Mouse (Mus musculus) myocyte (in vitro differentiated cells): ENCODE data around the gene Dcx.

ENCODE experiments used
- MAX ChIP-seq: IDR thresholded peaks from one replicate; pipeline ENCODE4 v1.6.1; 2011; ENCODE audit warnings: low read depth, mild to moderate bottlenecking, control low read depth
- POLR2A ChIP-seq: IDR thresholded peaks from one replicate; pipeline ENCODE4 v1.6.1; 2011; ENCODE audit warnings: low read depth, mild to moderate bottlenecking, control low read depth, moderate library complexity; ENCODE audit not compliant: insufficient read length
- POLR2AphosphoS2 ChIP-seq: IDR thresholded peaks from one replicate; pipeline ENCODE4 v1.6.1; 2011; ENCODE audit warnings: low read depth, control low read depth; ENCODE audit not compliant: insufficient read length
- SRF ChIP-seq: IDR thresholded peaks from one replicate; pipeline ENCODE4 v1.6.1; 2011; ENCODE audit warnings: low read depth; ENCODE audit not compliant: control insufficient read depth, insufficient read length
- TCF12 ChIP-seq: IDR thresholded peaks from one replicate; pipeline ENCODE4 v1.6.1; 2011; ENCODE audit warnings: mild to moderate bottlenecking, control low read depth; ENCODE audit not compliant: poor library complexity, insufficient read depth, severe bottlenecking

DNA sequence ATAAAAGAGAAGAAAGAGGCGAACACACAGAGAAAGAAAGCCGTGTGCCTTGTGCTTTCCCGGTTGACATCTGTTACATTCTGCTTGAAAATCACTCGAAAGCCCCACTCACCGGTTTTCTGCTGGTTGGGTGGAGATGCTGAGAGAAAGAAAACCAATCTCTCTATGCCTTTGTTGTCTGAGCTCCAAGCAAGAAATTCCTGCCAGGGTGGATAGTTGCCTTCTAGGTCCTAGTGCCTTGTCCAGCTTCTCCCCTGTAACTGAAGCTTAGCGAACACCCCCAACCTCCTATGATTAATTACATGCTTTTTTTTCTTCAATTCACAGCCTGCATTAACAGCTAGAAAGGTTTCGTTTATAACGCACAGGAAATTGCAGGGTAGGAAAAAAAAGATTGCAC, at the start of gene Dcx:
- TF ChIP-seq TCF12 (no peak), POLR2AphosphoS2 (no peak), MAX (no peak), POLR2A (no peak), SRF (no peak)
